Mouse (Mus musculus): ENCODE results near the gene Nos1ap.
A peak's percentile ranks its signal among the peaks of the same experiment; 100 is the strongest.

Nos1ap gene

GRCm38 (mm10) chr1:170343081-170343480, 246.6 kb downstream of the Nos1ap start:
- no peak for DNase-seq

GRCm38 (mm10) chr1:170339943-170340342, 249.7 kb downstream of the Nos1ap start:
- DNase-seq = no peak

GRCm38 (mm10) chr1:170332775-170333174, 256.9 kb downstream of the Nos1ap start:
- no peak for DNase-seq

- no peak for DNase-seq
Observed at GRCm38 (mm10) chr1:170331926-170332325, 257.7 kb downstream of the Nos1ap start.

GRCm38 (mm10) chr1:170325277-170325676, 264.4 kb downstream of the Nos1ap start:
- no peak for DNase-seq

- no peak for DNase-seq
Observed at GRCm38 (mm10) chr1:170324312-170324711, 265.3 kb downstream of the Nos1ap start.

- DNase-seq = no peak
Observed at GRCm38 (mm10) chr1:170323001-170323400, 266.7 kb downstream of the Nos1ap start.

GRCm38 (mm10) chr1:170322046-170322445, 267.6 kb downstream of the Nos1ap start:
- DNase-seq = no peak

GRCm38 (mm10) chr1:170311431-170311830, 278.2 kb downstream of the Nos1ap start:
- no peak for DNase-seq

GRCm38 (mm10) chr1:170308503-170308902, 281.2 kb downstream of the Nos1ap start, which contains the start of gene Spata46:
Spata46 (plus strand) TSS chr1:170308803.
- no peak for DNase-seq

GRCm38 (mm10) chr1:170306232-170306631, 283.4 kb downstream of the Nos1ap start, which contains the start of gene Gm7694:
Gm7694 (minus strand) TSS chr1:170306332.
- DNase-seq = no peak

- no peak for DNase-seq
Observed at GRCm38 (mm10) chr1:170305002-170305401, 284.7 kb downstream of the Nos1ap start.

- no peak for DNase-seq
Observed at GRCm38 (mm10) chr1:170303103-170303502, 286.6 kb downstream of the Nos1ap start.

- no peak for DNase-seq
Observed at GRCm38 (mm10) chr1:170302456-170302855, 287.2 kb downstream of the Nos1ap start.

- no peak for DNase-seq
Observed at GRCm38 (mm10) chr1:170301686-170302085, 288.0 kb downstream of the Nos1ap start.

- no peak for DNase-seq
Observed at GRCm38 (mm10) chr1:170299496-170299895, 290.2 kb downstream of the Nos1ap start.

GRCm38 (mm10) chr1:170294786-170295570, 294.7 kb downstream of the Nos1ap start:
- no peak for DNase-seq

- DNase-seq = no peak
Observed at GRCm38 (mm10) chr1:170293257-170293656, 296.4 kb downstream of the Nos1ap start.

GRCm38 (mm10) chr1:170292239-170292951, 297.3 kb downstream of the Nos1ap start:
- DNase-seq = peak; percentile 26

- no peak for DNase-seq
Observed at GRCm38 (mm10) chr1:170282415-170283129, 307.1 kb downstream of the Nos1ap start.

- no peak for DNase-seq
Observed at GRCm38 (mm10) chr1:170277016-170277415, 312.6 kb downstream of the Nos1ap start, which contains the start of gene Sh2d1b1. Sh2d1b1 (plus strand) TSS chr1:170277320.

- DNase-seq = no peak
Observed at GRCm38 (mm10) chr1:170273252-170273651, 316.4 kb downstream of the Nos1ap start.

- no peak for DNase-seq
Observed at GRCm38 (mm10) chr1:170270696-170271095, 319.0 kb downstream of the Nos1ap start.

All from cerebellum, adult 11 months (tissue).